Mouse (Mus musculus): ENCODE data around the gene Syne4. TPM values are rescaled to one million over a fixed set of nuclear protein-coding genes. Genes with fewer than 3 reads are reported as not detected.

Gene Syne4
- polyA plus RNA-seq, 1 experiment from 2014 or later = 0.30 TPM

DNA sequence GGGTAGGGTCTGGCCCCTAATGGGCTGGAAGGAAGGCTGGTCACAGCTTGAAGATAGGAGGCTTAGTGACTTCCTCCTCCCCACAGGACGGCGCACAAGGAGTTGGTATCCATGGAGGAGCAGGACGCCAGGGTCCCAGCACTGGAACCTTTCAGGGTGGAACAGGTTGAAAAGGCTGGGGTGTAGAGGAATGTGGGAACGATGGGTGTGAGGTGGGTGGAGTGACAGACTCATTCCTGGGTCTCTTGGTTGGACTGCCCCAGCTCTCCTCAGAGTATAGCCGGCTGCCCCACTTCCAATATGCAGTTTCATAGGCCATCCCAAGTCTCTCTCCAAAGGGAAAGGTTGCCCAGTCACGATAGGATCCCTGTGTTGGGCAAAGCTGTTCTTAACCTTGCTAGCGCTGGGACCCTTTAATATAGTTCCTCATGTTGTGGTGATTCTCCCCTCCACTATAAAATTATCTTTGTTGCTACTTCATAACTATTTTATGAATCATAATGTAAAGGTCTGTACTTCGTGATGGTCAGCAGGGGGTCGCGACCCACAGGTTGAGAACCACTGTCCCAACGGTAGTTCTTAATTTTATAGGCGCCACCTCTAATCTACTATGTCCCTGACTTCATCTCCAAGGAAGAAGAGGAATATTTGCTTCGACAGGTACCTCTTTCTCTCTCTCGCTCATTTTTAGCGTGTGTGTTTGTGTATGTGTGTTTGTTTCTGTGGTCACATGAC, 5.0 kb upstream of the Syne4 start:
- H3K36me3 ChIP-seq (ENCODE audit: inconsistent target) = 0 out of 2 replicates have a peak, but pooled peaks cover 8% of the 10 kb centered on the region
- H3K79me2 ChIP-seq (ENCODE audit: inconsistent target) = peaks cover 4% of the 10 kb centered on the region; the same call in 1 of the 2 replicates
- H3K4me3 ChIP-seq (ENCODE audit: inconsistent target) = peak overlapping the region; percentile 96
- peak overlapping the region; percentile 21; the same call in 1 of the 2 replicates for H3K27ac ChIP-seq
- WGBS (ENCODE audit: missing documents) = 63% methylated on average over 15 of the region's 15 CpGs

- 0 out of 2 replicates have a peak, but pooled peaks cover 8% of the 10 kb centered on the region for H3K36me3 ChIP-seq (ENCODE audit: inconsistent target)
These were observed 4.5 kb upstream of the Syne4 start for GRCm38 (mm10) chr7:30310136-30310535.

GRCm38 (mm10) chr7:30313666-30314320, 814 bp upstream of the Syne4 start:
- WGBS (ENCODE audit: missing documents) = 93% methylated on average over 26 of the region's 27 CpGs

More at GRCm38 (mm10) chr7:30310136-30310535, 4.5 kb upstream of the Syne4 start:
- no peak overlapping the region for H3K4me3 ChIP-seq (ENCODE audit: inconsistent target)
- H3K27ac ChIP-seq = no peak overlapping the region
- peaks cover 4% of the 10 kb centered on the region; the same call in 1 of the 2 replicates for H3K79me2 ChIP-seq (ENCODE audit: inconsistent target)
- 86% methylated on average over 12 of the region's 12 CpGs for WGBS (ENCODE audit: missing documents)

GRCm38 (mm10) chr7:30315559-30316529, 1.2 kb downstream of the Syne4 start:
- 88% methylated on average over 13 of the region's 13 CpGs for WGBS (ENCODE audit: missing documents)
- no peak overlapping the region for H3K27ac ChIP-seq
- no peaks in the 10 kb centered on the region for H3K79me2 ChIP-seq (ENCODE audit: inconsistent target)
- H3K4me3 ChIP-seq (ENCODE audit: inconsistent target) = no peak overlapping the region
- H3K36me3 ChIP-seq (ENCODE audit: inconsistent target) = 0 out of 2 replicates have a peak, but pooled peaks cover 8% of the 10 kb centered on the region

More at GRCm38 (mm10) chr7:30313666-30314320, 814 bp upstream of the Syne4 start:
- Histone ChIP-seq H3K36me3 (ENCODE audit: inconsistent target) (0 out of 2 replicates have a peak, but pooled peaks cover 8% of the 10 kb centered on the region), H3K79me2 (ENCODE audit: inconsistent target) (peaks cover 3% of the 10 kb centered on the region; the same call in 1 of the 2 replicates), H3K27ac (no peak overlapping the region), H3K4me3 (ENCODE audit: inconsistent target) (no peak overlapping the region)

GRCm38 (mm10) chr7:30318142-30318541, 3.5 kb downstream of the Syne4 start:
- WGBS (ENCODE audit: missing documents) = 88% methylated on average over 3 of the region's 3 CpGs
- H3K36me3 ChIP-seq (ENCODE audit: inconsistent target) = no peaks in the 10 kb centered on the region

GRCm38 (mm10) chr7:30320946-30321345, 6.3 kb downstream of the Syne4 start:
- Histone ChIP-seq H3K4me3 (ENCODE audit: inconsistent target) (peak overlapping the region; percentile 43; the same call in 1 of the 2 replicates), H3K27ac (no peak overlapping the region), H3K36me3 (ENCODE audit: inconsistent target) (no peaks in the 10 kb centered on the region), H3K79me2 (ENCODE audit: inconsistent target) (no peaks in the 10 kb centered on the region)
- WGBS (ENCODE audit: missing documents) = 88% methylated on average over 2 of the region's 2 CpGs

More at GRCm38 (mm10) chr7:30318142-30318541, 3.5 kb downstream of the Syne4 start:
- Histone ChIP-seq H3K27ac (no peak overlapping the region), H3K79me2 (ENCODE audit: inconsistent target) (no peaks in the 10 kb centered on the region), H3K4me3 (ENCODE audit: inconsistent target) (no peak overlapping the region)

GRCm38 (mm10) chr7:30321539-30322284, 7.1 kb downstream of the Syne4 start, which contains the start of gene E130208F15Rik:
E130208F15Rik (plus strand) TSS chr7:30321740.
- H3K27ac ChIP-seq = peak within 1 kb of the TSS; percentile 64
- no peaks in the 10 kb centered on the region for H3K79me2 ChIP-seq (ENCODE audit: inconsistent target)
- H3K4me3 ChIP-seq (ENCODE audit: inconsistent target) = peak within 1 kb of the TSS; percentile 43
- H3K36me3 ChIP-seq (ENCODE audit: inconsistent target) = no peaks in the 10 kb centered on the region
- under 1% methylated on average over 62 of the region's 63 CpGs for WGBS (ENCODE audit: missing documents)

- H3K4me3 ChIP-seq (ENCODE audit: inconsistent target) = peak overlapping the region; percentile 42
These were observed 7.7 kb downstream of the Syne4 start for GRCm38 (mm10) chr7:30322285-30322667.

GRCm38 (mm10) chr7:30322865-30323264, 8.3 kb downstream of the Syne4 start:
- H3K4me3 ChIP-seq (ENCODE audit: inconsistent target) = peak overlapping the region; percentile 42
- 14% methylated on average over 6 of the region's 6 CpGs for WGBS (ENCODE audit: missing documents)
- peak overlapping the region; percentile 64 for H3K27ac ChIP-seq
- no peaks in the 10 kb centered on the region for H3K36me3 ChIP-seq (ENCODE audit: inconsistent target)
- no peaks in the 10 kb centered on the region for H3K79me2 ChIP-seq (ENCODE audit: inconsistent target)

More at GRCm38 (mm10) chr7:30322285-30322667, 7.7 kb downstream of the Syne4 start:
- Histone ChIP-seq H3K27ac (peak overlapping the region; percentile 64), H3K36me3 (ENCODE audit: inconsistent target) (no peaks in the 10 kb centered on the region), H3K79me2 (ENCODE audit: inconsistent target) (no peaks in the 10 kb centered on the region)
- WGBS (ENCODE audit: missing documents) = 1% methylated on average over 20 of the region's 20 CpGs

- Histone ChIP-seq H3K36me3 (ENCODE audit: inconsistent target) (no peaks in the 10 kb centered on the region), H3K27ac (peak within 1 kb of the TSS; percentile 64), H3K79me2 (ENCODE audit: inconsistent target) (no peaks in the 10 kb centered on the region), H3K4me3 (ENCODE audit: inconsistent target) (peak within 1 kb of the TSS; percentile 42)
- 88% methylated on average over 3 of the region's 3 CpGs for WGBS (ENCODE audit: missing documents)
These were observed 9.2 kb downstream of the Syne4 start, which contains the start of gene Sdhaf1 for GRCm38 (mm10) chr7:30323795-30324194. Sdhaf1 (minus strand) TSS chr7:30323895.

DNA sequence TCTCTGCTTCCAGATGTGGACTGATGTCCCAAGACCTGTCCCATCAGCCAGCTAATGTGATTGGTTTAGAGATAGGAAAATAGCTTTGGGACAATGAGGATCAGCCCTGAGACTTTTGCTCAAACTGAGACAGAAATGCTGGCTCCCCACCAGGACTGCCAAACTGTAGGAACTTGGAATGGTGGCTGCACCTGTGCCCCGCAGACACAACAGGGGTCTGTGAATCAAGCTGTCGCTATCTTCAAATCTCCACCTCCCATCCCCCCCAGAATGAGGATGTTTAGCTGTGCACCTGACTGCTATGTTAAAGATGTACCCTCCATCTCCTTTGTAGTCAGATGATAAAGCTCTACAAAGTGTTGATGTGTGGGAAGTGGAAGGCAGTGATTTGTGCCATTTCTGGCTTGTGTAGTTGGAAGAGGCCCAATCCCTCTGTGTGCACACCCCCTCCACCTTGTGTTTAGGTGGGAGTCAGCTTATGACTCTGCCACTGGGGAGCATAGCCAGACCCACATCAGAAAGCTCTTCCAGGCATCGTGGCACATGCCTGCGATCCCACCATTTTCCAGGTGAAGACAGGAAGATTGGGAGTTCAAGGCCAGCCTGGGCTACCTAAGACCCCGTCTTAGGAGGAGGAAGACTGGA, 9.8 kb downstream of the Syne4 start:
- Histone ChIP-seq H3K36me3 (ENCODE audit: inconsistent target) (no peaks in the 10 kb centered on the region), H3K79me2 (ENCODE audit: inconsistent target) (no peaks in the 10 kb centered on the region), H3K27ac (no peak overlapping the region), H3K4me3 (ENCODE audit: inconsistent target) (no peak overlapping the region)
- WGBS (ENCODE audit: missing documents) = 89% methylated on average over 4 of the region's 5 CpGs

- 55% methylated on average over 2 of the region's 2 CpGs for WGBS (ENCODE audit: missing documents)
- no peaks in the 10 kb centered on the region for H3K36me3 ChIP-seq (ENCODE audit: inconsistent target)
- no peak overlapping the region for H3K27ac ChIP-seq
- H3K79me2 ChIP-seq (ENCODE audit: inconsistent target) = no peaks in the 10 kb centered on the region
- no peak overlapping the region for H3K4me3 ChIP-seq (ENCODE audit: inconsistent target)
These were observed 10.8 kb downstream of the Syne4 start for GRCm38 (mm10) chr7:30325364-30325763.

DNA sequence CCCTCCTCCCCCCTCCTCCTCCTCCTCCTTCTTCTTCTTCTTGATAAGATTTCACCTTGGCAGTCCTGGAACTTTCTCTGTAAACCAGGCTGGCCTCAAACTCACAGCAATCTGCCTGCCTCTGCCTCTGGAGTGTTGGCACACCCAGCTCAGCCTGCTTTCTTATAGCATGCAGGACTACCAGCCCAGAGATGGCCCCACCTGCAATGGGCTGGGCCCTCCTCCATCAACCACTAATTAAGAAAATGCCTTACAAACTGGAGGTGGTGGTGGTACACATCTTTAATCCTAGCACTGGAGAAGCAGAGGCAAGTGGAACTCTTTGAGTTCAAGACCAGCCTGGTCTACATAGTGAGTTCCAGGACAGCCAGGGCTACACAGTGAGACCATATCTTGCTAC, 11.8 kb downstream of the Syne4 start:
- H3K79me2 ChIP-seq (ENCODE audit: inconsistent target) = no peaks in the 10 kb centered on the region
- no peaks in the 10 kb centered on the region for H3K36me3 ChIP-seq (ENCODE audit: inconsistent target)
- H3K27ac ChIP-seq = no peak overlapping the region
- H3K4me3 ChIP-seq (ENCODE audit: inconsistent target) = no peak overlapping the region
